Mouse (Mus musculus) forebrain, embryonic 15.5 days (tissue): ENCODE data around the gene Pdzd2. TPM values are rescaled to one million over a fixed set of nuclear protein-coding genes. Genes with fewer than 3 reads are reported as not detected.

Experiments used
- ATAC-seq: fragments of 200-750 bp; cut with Nextera tagmentation; replicated peaks from 2 replicates; pipeline ENCODE4 v1.8.0; 2017; ENCODE audit warnings: mild to moderate bottlenecking, moderate TSS enrichment, moderate library complexity
- H3K27ac ChIP-seq: fragments of 300-500 bp; sonication (generic); replicated peaks from 2 replicates; pipeline ENCODE4 v1.5.1; 2015; ENCODE audit warnings: mild to moderate bottlenecking, inconsistent platforms
- H3K27me3 ChIP-seq: fragments of 300-500 bp; sonication (generic); 2 replicates; pipeline ENCODE4 v1.6.1; 2015; ENCODE audit warnings: inconsistent platforms
- H3K36me3 ChIP-seq: fragments of 300-500 bp; sonication (generic); 2 replicates; pipeline ENCODE4 v1.6.1; 2015; ENCODE audit warnings: mild to moderate bottlenecking, inconsistent platforms
- H3K4me1 ChIP-seq: fragments of 300-500 bp; sonication (generic); 2 replicates; pipeline ENCODE4 v1.6.1; 2015; ENCODE audit warnings: inconsistent platforms
- H3K4me2 ChIP-seq: fragments of 300-500 bp; sonication (generic); replicated peaks from 2 replicates; pipeline ENCODE4 v1.6.1; 2015; ENCODE audit warnings: mild to moderate bottlenecking, inconsistent platforms
- H3K4me3 ChIP-seq: fragments of 300-500 bp; sonication (generic); 2 replicates; pipeline ENCODE4 v1.5.1; 2015; ENCODE audit warnings: mild to moderate bottlenecking, inconsistent platforms
- H3K9ac ChIP-seq: fragments of 300-500 bp; sonication (generic); replicated peaks from 2 replicates; pipeline ENCODE4 v1.6.1; 2015; ENCODE audit warnings: mild to moderate bottlenecking, inconsistent platforms
- H3K9me3 ChIP-seq: fragments of 300-500 bp; sonication (generic); 2 replicates; pipeline ENCODE4 v1.6.1; 2016; ENCODE audit warnings: inconsistent platforms
- WGBS: fragments of 180-500 bp; shearing (Covaris S2); methylation state at CpG from one replicate; pipeline ENCODE4 v1.1.7; 2015; ENCODE audit warnings: mixed read lengths; 5-methylcytosine and 5-hydroxymethylcytosine counted together
- polyA plus RNA-seq: library from polyadenylated mRNA; unstranded; fragments of >200 nt; fragmentation: Nextera tagmentation; extraction: Ambion mirVana; gene quantifications from 2 replicates; pipeline ENCODE4 v1.2.1, GENCODE M21; 2015

The Pdzd2 gene
- polyA plus RNA-seq, 1 experiment from 2014 or later: 10.3 TPM

DNA sequence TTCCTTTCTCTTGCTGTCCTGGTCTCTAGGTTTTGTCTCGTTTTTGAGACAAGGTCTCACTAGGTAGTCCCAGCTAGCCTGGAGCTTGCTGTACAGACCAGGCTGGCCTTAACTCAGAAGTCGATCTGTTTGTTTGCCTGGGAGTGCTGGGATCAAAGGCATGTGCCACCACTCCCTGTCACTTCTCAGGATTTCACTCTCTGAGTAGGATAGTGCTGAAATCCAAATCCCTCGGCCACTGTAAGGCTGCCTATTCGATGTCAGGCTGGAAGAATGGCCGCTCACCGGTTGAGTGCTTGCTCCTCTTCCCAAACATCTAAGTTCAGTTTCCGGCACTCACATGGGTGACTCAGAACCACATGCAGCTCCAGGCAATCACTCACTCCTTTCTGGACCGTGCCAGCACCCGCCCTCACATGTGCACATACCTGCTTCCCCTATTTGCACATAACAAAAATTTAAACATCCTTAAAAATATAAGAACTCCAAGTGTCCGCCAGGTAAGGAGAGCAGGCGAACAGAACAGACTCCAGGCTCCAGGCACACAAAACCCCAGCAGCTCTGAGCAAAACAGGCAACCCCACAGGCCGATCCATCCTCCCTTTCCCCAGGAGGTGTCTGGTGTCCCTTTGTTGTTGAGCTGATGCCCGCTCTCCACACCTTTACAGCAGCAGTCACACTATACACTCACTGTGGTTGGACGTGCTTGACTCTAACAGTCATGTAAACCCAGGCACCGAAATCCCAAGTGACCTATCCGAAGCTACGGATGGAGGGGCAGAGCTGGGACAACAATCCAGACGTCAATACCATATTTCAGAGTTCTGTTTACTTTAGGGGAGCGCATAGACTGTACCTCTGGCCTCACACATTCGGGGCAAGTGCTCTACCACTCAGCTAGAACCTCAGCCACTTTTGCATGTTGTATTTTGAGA is 124.5 kb downstream of the Pdzd2 start:
- H3K27ac ChIP-seq: no peak overlapping the region
- no peaks in the 10 kb centered on the region for H3K36me3 ChIP-seq
- H3K9me3 ChIP-seq: no peaks in the 10 kb centered on the region
- H3K4me1 ChIP-seq: peaks cover 12% of the 10 kb centered on the region
- no peak for ATAC-seq
- H3K4me3 ChIP-seq: no peak overlapping the region
- no peak overlapping the region for H3K9ac ChIP-seq
- WGBS: 77% methylated on average over 20 of the region's 20 CpGs
- no peak overlapping the region for H3K4me2 ChIP-seq
- no peaks in the 10 kb centered on the region for H3K27me3 ChIP-seq

DNA sequence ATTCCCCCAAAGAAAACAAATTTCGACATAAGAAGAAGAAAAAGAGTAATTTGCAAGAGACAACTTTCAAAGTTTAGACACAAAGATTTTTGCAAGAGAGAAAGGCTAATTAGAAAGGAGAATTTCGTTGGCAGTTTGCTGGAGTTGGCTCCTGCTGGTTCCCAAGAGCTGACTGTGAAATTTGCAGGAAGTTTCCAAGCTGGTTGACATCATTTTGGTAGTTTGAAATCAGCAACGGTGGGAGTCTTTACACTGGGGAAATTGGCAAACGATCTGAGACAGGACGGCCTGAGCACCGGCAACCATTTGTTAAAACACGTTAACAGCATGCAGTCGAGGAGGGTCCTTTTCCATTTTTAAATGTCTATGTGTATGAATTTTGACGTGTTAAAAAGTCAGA is 125.7 kb downstream of the Pdzd2 start:
- WGBS: 29% methylated on average over 9 of the region's 9 CpGs
- ATAC-seq: peak; percentile 33; the same call in 1 of the 2 replicates
- H3K4me1 ChIP-seq: peaks cover 12% of the 10 kb centered on the region

DNA sequence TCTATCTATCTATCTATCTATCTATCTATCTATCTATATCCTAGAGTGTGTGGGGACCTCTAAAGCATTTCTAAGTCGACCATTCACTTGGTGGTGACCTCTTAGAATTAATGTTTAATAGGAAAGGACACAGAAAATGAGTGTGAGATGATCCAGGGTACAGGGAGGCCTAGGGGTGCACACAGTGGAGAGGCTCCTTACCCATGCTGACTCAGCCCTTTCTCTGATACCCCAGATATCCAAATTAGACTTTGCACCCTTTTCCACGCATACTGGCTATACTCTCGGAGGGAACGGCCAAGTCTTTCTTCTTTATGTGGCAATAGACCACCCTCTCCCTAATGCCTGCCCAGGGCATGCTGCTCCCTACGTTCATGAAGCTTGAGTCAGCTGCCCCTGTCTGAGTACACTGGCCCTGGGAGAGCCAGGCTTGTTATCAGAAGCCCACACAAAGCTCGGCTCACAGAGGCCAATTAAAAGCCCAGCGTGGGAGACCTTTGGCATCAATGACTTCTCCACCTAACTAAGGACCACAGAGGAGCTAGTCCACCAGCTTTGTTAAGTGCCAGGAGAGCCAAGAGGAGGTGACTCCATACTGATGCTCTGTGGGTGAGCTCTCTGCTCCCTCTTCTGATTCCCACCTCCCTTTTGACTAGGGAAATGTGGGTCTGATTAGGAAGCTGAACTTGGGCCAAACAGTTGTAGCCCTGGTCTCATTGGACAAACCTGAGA is 126.6 kb downstream of the Pdzd2 start:
- ATAC-seq: no peak; the same call in 1 of the 2 replicates
- WGBS: 51% methylated on average over 7 of the region's 7 CpGs

More for the DNA sequence above, 125.7 kb downstream of the Pdzd2 start:
- Histone ChIP-seq H3K4me2 (no peak overlapping the region), H3K36me3 (no peaks in the 10 kb centered on the region), H3K27me3 (no peaks in the 10 kb centered on the region), H3K27ac (no peak overlapping the region; the same call in 1 of the 2 replicates), H3K9me3 (no peaks in the 10 kb centered on the region), H3K4me3 (no peak overlapping the region), H3K9ac (no peak overlapping the region)

DNA sequence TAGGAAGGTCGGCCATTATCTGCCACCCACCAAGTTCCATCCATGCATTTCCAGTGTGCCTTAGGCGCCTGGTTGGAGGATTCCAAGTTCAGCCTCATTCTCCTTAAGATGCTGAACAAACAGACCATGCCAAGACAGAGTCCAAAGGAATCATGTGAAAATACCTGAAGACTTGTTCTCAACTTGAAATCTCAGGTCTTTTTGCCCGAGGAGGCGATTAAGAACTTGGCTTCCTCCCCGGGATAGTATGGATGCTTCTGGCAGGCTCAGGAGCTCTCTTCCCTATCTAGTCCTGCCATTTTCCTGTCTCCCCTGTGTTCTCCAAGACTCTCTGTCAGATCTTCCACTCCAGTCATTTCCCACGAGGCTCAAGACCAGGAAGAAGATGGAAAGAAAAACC is 131.6 kb downstream of the Pdzd2 start:
- Histone ChIP-seq H3K9me3 (no peaks in the 10 kb centered on the region), H3K27ac (no peak overlapping the region), H3K9ac (no peak overlapping the region), H3K27me3 (no peaks in the 10 kb centered on the region), H3K4me2 (no peak overlapping the region), H3K4me1 (peaks cover under 1% of the 10 kb centered on the region), H3K36me3 (no peaks in the 10 kb centered on the region), H3K4me3 (no peak overlapping the region)
- ATAC-seq: no peak
- WGBS: 83% methylated on average over 6 of the region's 6 CpGs

More for the DNA sequence above, 126.6 kb downstream of the Pdzd2 start:
- Histone ChIP-seq H3K4me1 (peaks cover 12% of the 10 kb centered on the region), H3K36me3 (no peaks in the 10 kb centered on the region), H3K27ac (peak overlapping the region; percentile 9; the same call in 1 of the 2 replicates), H3K9ac (no peak overlapping the region), H3K27me3 (no peaks in the 10 kb centered on the region), H3K4me3 (no peak overlapping the region), H3K9me3 (no peaks in the 10 kb centered on the region), H3K4me2 (no peak overlapping the region)

DNA sequence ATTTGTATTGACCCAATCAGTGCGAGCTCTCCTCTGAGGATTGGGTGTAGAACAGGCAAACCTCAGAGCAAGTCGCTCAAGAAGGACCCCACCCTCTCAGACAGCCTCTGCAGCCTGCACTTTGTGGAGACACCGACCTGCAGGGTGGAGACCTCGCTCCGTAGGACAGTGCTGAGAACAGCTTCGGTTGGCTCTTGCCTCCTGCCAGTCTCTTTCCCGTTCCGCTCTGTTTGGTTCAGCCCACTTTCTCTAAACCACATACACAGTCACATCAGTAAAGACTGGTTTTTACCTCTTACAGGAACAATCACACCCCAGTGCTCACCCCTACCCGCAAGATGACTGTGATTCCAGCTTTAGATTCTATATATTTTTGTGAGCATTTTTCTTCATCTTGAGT is 133.4 kb downstream of the Pdzd2 start:
- Histone ChIP-seq H3K36me3 (no peaks in the 10 kb centered on the region), H3K9me3 (no peaks in the 10 kb centered on the region), H3K4me3 (no peak overlapping the region), H3K4me2 (no peak overlapping the region), H3K27ac (no peak overlapping the region), H3K4me1 (no peaks in the 10 kb centered on the region; the same call in 1 of the 2 replicates), H3K27me3 (no peaks in the 10 kb centered on the region), H3K9ac (no peak overlapping the region)
- no peak for ATAC-seq
- 79% methylated on average over 9 of the region's 9 CpGs for WGBS

DNA sequence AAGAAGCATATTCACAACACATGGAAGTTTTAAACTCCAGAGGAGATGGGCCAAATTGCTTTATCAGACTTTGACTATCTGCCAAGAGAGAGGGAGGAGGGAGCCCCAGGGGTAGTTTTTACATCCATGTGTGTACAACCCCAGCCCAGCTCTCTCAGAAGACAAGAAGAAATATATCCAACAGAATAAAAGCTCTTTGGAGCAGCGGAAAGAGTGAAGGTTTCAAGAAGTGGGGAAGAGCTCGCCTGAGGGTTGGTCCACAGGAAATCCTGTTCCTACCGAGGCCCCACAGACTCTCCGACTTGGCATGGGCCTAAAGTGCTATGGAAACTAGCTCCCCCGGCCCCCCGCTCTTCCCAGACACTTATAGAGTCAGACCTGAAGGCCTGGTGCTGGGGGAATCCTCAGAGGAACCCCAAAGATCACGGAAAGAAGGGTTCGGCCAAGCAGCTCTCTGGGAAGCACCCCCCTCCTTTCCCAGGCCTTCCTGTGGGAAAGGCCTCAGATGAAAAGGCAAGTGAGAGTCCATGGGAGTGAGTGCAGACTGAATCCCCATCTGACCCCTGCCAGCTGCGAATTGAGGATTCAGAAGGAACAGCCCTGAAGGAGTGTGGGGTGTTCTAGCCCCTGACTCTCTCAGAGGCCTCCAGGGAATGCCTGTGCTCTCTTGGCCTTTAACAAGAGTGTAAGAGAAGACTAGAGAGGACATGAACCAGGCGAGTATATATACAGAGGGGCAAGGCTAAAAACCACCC is 134.3 kb downstream of the Pdzd2 start:
- Histone ChIP-seq H3K9ac (no peak overlapping the region), H3K36me3 (no peaks in the 10 kb centered on the region), H3K27me3 (no peaks in the 10 kb centered on the region), H3K9me3 (no peaks in the 10 kb centered on the region), H3K4me1 (no peaks in the 10 kb centered on the region; the same call in 1 of the 2 replicates), H3K4me3 (no peak overlapping the region), H3K27ac (no peak overlapping the region), H3K4me2 (no peak overlapping the region)
- WGBS: 80% methylated on average over 10 of the region's 10 CpGs
- no peak for ATAC-seq

DNA sequence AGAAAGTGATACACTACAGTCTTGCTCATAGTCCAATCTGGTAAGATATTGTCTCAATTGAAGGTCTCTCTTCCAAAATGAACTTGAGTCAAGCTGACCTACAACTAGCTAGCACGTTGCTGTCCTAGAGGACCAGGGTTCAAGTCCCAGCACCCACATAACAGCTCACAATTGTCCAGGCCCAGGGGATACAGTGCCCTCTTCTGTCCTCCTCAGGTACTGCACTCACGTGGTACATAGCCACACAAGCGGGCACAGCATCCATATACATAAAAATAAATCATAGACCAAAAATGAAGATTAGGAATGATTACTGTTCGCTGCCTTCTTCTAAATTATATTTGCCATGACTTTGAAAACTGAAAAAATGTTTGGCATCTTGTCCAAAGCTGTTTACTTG is 136.1 kb downstream of the Pdzd2 start:
- no peaks in the 10 kb centered on the region for H3K36me3 ChIP-seq
- ATAC-seq: no peak

DNA sequence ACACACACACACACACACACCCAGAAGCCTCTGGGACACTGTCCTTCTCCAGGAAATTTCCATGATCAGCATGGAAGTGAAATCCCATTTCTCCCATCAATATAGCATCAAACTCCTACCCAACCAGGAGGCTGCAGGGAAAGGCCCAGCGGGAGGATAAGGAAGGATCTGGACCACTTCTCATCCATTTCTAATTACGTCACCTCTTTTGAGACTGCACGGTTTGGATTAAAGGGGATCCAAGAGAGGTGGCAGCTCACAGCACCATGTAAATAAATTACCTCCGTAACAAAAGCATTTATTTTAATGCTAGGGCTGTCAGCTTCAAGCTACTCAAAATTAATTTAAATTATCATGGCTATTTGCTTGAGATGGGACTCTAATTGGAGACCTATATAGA is 146.6 kb downstream of the Pdzd2 start:
- H3K4me2 ChIP-seq: no peak overlapping the region
- no peaks in the 10 kb centered on the region for H3K9me3 ChIP-seq
- no peaks in the 10 kb centered on the region for H3K36me3 ChIP-seq
- H3K4me1 ChIP-seq: no peaks in the 10 kb centered on the region
- H3K27me3 ChIP-seq: no peaks in the 10 kb centered on the region
- H3K9ac ChIP-seq: no peak overlapping the region
- H3K4me3 ChIP-seq: no peak overlapping the region
- 68% methylated on average over 4 of the region's 4 CpGs for WGBS
- no peak for ATAC-seq
- H3K27ac ChIP-seq: no peak overlapping the region

More for the DNA sequence above, 136.1 kb downstream of the Pdzd2 start:
- H3K4me1 ChIP-seq: no peaks in the 10 kb centered on the region; the same call in 1 of the 2 replicates
- no peak overlapping the region for H3K27ac ChIP-seq
- H3K27me3 ChIP-seq: no peaks in the 10 kb centered on the region
- H3K4me2 ChIP-seq: no peak overlapping the region
- H3K9me3 ChIP-seq: no peaks in the 10 kb centered on the region
- WGBS: 94% methylated on average over 4 of the region's 4 CpGs
- H3K4me3 ChIP-seq: no peak overlapping the region
- no peak overlapping the region for H3K9ac ChIP-seq

DNA sequence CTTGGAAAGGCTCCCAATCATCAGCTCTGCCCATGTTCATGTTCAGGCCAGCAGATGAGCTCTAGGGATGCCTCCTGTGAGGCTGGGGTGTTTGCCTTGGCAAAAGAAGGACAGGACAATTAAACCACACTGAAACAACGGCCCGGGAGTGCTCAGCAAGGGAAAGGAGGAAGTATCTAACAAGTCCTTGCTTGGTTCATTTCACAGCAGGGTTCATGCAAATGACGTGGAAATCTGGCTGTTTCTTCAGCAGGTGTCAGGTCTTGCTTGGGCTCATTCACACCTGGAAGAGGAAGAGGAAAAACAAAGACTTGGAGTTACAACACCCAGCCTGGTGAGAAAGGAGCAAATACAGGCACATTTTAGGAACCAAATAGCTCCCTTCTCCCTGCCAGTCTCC is 147.1 kb downstream of the Pdzd2 start:
- Histone ChIP-seq H3K27ac (no peak overlapping the region), H3K4me3 (no peak overlapping the region), H3K27me3 (no peaks in the 10 kb centered on the region), H3K36me3 (no peaks in the 10 kb centered on the region), H3K9me3 (no peaks in the 10 kb centered on the region), H3K9ac (no peak overlapping the region), H3K4me2 (no peak overlapping the region), H3K4me1 (no peaks in the 10 kb centered on the region)
- WGBS: 41% methylated on average over 3 of the region's 3 CpGs
- no peak for ATAC-seq

DNA sequence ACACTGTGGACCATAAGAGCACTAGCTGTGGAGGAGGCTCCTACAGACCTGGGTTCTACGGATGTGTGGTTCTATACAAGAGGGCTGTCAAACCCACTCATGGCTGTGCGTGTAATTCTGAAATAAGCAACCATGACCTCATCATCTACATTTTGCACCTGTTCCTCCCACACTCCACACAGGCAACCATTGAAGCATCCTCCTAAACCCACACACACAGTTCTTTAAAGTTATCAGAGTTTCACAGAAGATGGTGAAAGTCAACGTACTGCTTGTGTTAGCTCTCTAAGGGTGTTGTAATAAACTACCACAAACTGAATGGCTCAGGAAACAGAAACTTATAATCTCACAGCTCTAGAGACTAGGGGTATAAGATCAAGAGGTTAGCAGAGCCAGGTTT is 151.1 kb downstream of the Pdzd2 start:
- H3K27me3 ChIP-seq: no peaks in the 10 kb centered on the region
- H3K36me3 ChIP-seq: no peaks in the 10 kb centered on the region
- ATAC-seq: no peak
- no peaks in the 10 kb centered on the region for H3K9me3 ChIP-seq
- no peak overlapping the region for H3K9ac ChIP-seq
- H3K4me3 ChIP-seq: no peak overlapping the region
- no peak overlapping the region for H3K4me2 ChIP-seq
- H3K27ac ChIP-seq: no peak overlapping the region
- WGBS: 89% methylated on average over 3 of the region's 3 CpGs
- H3K4me1 ChIP-seq: no peaks in the 10 kb centered on the region

DNA sequence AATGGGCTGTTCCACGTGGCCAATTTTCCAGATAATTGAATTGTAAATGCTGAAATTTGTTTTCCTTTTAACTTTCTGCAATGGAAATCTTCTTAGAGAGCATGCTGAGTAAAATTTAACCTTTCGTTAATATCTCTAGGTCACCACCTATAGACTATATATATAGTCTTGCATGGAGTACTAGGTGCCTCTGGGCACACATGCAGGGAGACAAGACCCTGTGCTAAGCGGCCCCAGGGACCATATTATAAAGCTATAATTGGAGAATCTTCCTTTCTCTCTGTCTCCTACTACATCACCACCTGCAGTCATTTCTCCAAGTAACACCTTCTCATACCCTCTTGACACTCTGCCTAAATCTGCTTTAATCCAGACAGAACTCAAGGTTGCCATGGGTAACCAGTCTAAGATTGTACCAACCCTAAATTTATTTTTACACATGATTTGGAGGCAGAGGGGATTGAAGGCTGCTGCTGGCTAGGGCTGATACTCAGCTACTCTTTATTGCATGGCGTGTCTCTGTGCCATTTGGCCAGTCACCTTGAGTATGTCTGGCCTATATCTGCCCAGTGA is 152.8 kb downstream of the Pdzd2 start:
- no peak for ATAC-seq
- no peak overlapping the region for H3K27ac ChIP-seq
- no peak overlapping the region for H3K9ac ChIP-seq
- WGBS: 77% methylated on average over 4 of the region's 4 CpGs
- H3K4me2 ChIP-seq: no peak overlapping the region
- no peaks in the 10 kb centered on the region for H3K4me1 ChIP-seq
- no peaks in the 10 kb centered on the region for H3K36me3 ChIP-seq
- no peak overlapping the region for H3K4me3 ChIP-seq
- H3K27me3 ChIP-seq: no peaks in the 10 kb centered on the region
- H3K9me3 ChIP-seq: no peaks in the 10 kb centered on the region
